Mouse (Mus musculus): Measurements from ENCODE around the gene Ccdc180. TPM values are rescaled to one million over a fixed set of nuclear protein-coding genes. Genes with fewer than 3 reads are reported as not detected.
A peak's percentile ranks its signal among the peaks of the same experiment; 100 is the strongest.

Gene Ccdc180
- total RNA-seq, 2 experiments from 2014 or later, result 0.17 TPM; not detected in 1

- intact Hi-C loops (cut with DNase I), result no loop called here
- DNase-seq, result no peak
Measured at GRCm38 (mm10) chr4:45909256-45909655, 19.2 kb downstream of the Ccdc180 start.

- intact Hi-C loops (cut with DNase I), result no loop called here
- no peak for DNase-seq
Measured at GRCm38 (mm10) chr4:45909924-45910323, 19.8 kb downstream of the Ccdc180 start.

GRCm38 (mm10) chr4:45911256-45911655 is 21.2 kb downstream of the Ccdc180 start:
- DNase-seq, result no peak
- intact Hi-C loops (cut with DNase I), result no loop called here

GRCm38 (mm10) chr4:45911876-45912275 is 21.8 kb downstream of the Ccdc180 start:
- intact Hi-C loops (cut with DNase I), result no loop called here
- DNase-seq, result no peak

GRCm38 (mm10) chr4:45917091-45917490 is 27.0 kb downstream of the Ccdc180 start:
- intact Hi-C loops (cut with DNase I), result no loop called here
- no peak for DNase-seq

GRCm38 (mm10) chr4:45921663-45922435 is 31.7 kb downstream of the Ccdc180 start:
- intact Hi-C loops (cut with DNase I), result no loop called here
- no peak for DNase-seq

GRCm38 (mm10) chr4:45924011-45924410 is 33.9 kb downstream of the Ccdc180 start:
- intact Hi-C loops (cut with DNase I), result no loop called here
- DNase-seq, result no peak

- intact Hi-C loops (cut with DNase I), result no loop called here
- DNase-seq, result no peak
Measured at GRCm38 (mm10) chr4:45928561-45928960, 38.5 kb downstream of the Ccdc180 start.

GRCm38 (mm10) chr4:45941628-45942044 is 51.5 kb downstream of the Ccdc180 start:
- DNase-seq, result peak; percentile 70 to 78
- intact Hi-C loops (cut with DNase I), result no loop called here

GRCm38 (mm10) chr4:45947729-45948128 is 57.6 kb downstream of the Ccdc180 start:
- intact Hi-C loops (cut with DNase I), result loop anchor here (2.0 kb wide), 1 partner anchor 15 kb away; no protein-coding TSS in a partner anchor
- DNase-seq, result no peak

- intact Hi-C loops (cut with DNase I), result no loop called here
- DNase-seq, result no peak
Measured at GRCm38 (mm10) chr4:45949109-45949848, 59.2 kb downstream of the Ccdc180 start.

GRCm38 (mm10) chr4:45951830-45952229 is 61.7 kb downstream of the Ccdc180 start:
- no peak for DNase-seq
- intact Hi-C loops (cut with DNase I), result no loop called here

GRCm38 (mm10) chr4:45953025-45953919 is 63.2 kb downstream of the Ccdc180 start:
- DNase-seq, result no peak
- intact Hi-C loops (cut with DNase I), result no loop called here

GRCm38 (mm10) chr4:45955235-45955634 is 65.1 kb downstream of the Ccdc180 start:
- intact Hi-C loops (cut with DNase I), result no loop called here

GRCm38 (mm10) chr4:45956131-45956530 is 66.0 kb downstream of the Ccdc180 start:
- DNase-seq, result no peak
- intact Hi-C loops (cut with DNase I), result no loop called here

More at GRCm38 (mm10) chr4:45955235-45955634, 65.1 kb downstream of the Ccdc180 start:
- no peak for DNase-seq

GRCm38 (mm10) chr4:45956706-45957105 is 66.6 kb downstream of the Ccdc180 start:
- intact Hi-C loops (cut with DNase I), result no loop called here
- no peak for DNase-seq

GRCm38 (mm10) chr4:45964771-45965439 is 74.8 kb downstream of the Ccdc180 start, which contains the start of gene Tdrd7:
Tdrd7 (plus strand) TSS chr4:45965334.
- intact Hi-C loops (cut with DNase I), result no loop called here
- peak; percentile 19 to 37 for DNase-seq

- DNase-seq, result peak; percentile 52 to 62
- intact Hi-C loops (cut with DNase I), result no loop called here
Measured at GRCm38 (mm10) chr4:45965737-45966447, 75.8 kb downstream of the Ccdc180 start.

- no peak for DNase-seq
- intact Hi-C loops (cut with DNase I), result no loop called here
Measured at GRCm38 (mm10) chr4:45966716-45967115, 76.6 kb downstream of the Ccdc180 start.
